Mouse (Mus musculus) forebrain, embryonic 14.5 days (tissue): ENCODE data around the gene Pcif1. TPM values are rescaled to one million over a fixed set of nuclear protein-coding genes. Genes with fewer than 3 reads are reported as not detected.

ENCODE experiments used
- ATAC-seq: fragments of 200-750 bp; cut with Nextera tagmentation; 2 replicates; pipeline ENCODE4 v1.8.0; 2017; ENCODE audit warnings: mild to moderate bottlenecking, moderate library complexity
- DNase-seq: peaks from one replicate; pipeline ENCODE4 v3.0.0-alpha.2; 2015; ENCODE audit warnings: low spot score
- H3K27ac ChIP-seq: fragments of 300-500 bp; sonication (generic); 2 replicates; pipeline ENCODE4 v1.5.1; 2014; ENCODE audit warnings: low read depth, mild to moderate bottlenecking, control low read depth, low read length, moderate library complexity
- H3K27me3 ChIP-seq: fragments of 300-500 bp; sonication (generic); replicated peaks from 2 replicates; pipeline ENCODE4 v1.6.1; 2014; ENCODE audit warnings: low read length, control low read depth, mixed read lengths; ENCODE audit not compliant: control insufficient read depth, insufficient read depth
- H3K36me3 ChIP-seq: fragments of 300-500 bp; sonication (generic); 2 replicates; pipeline ENCODE4 v1.6.1; 2014; ENCODE audit warnings: low read length, control low read depth; ENCODE audit not compliant: control insufficient read depth, insufficient read depth
- H3K4me1 ChIP-seq: fragments of 300-500 bp; sonication (generic); 2 replicates; pipeline ENCODE4 v1.6.1; 2014; ENCODE audit warnings: antibody characterized with exemption, low read length, control low read depth; ENCODE audit not compliant: control insufficient read depth, insufficient read depth
- H3K4me2 ChIP-seq: fragments of 300-500 bp; sonication (generic); 2 replicates; pipeline ENCODE4 v1.6.1; 2014; ENCODE audit warnings: mild to moderate bottlenecking, control low read depth, low read length
- H3K4me3 ChIP-seq: fragments of 300-500 bp; sonication (generic); 2 replicates; pipeline ENCODE4 v1.5.1; 2014; ENCODE audit warnings: low read depth, low read length, control low read depth
- H3K9ac ChIP-seq: fragments of 300-500 bp; sonication (generic); 2 replicates; pipeline ENCODE4 v1.6.1; 2014; ENCODE audit warnings: mild to moderate bottlenecking, low read length, control low read depth, moderate library complexity
- H3K9me3 ChIP-seq: fragments of 300-500 bp; sonication (generic); replicated peaks from 2 replicates; pipeline ENCODE4 v1.6.1; 2016; ENCODE audit warnings: low read length, control low read depth, mixed read lengths; ENCODE audit not compliant: control insufficient read depth
- WGBS: fragments of 180-500 bp; shearing (Covaris S2); extraction: QIAGEN DNeasy Blood & Tissue Kit; methylation state at CpG from one replicate; pipeline ENCODE4 v1.1.7; 2014; 5-methylcytosine and 5-hydroxymethylcytosine counted together
- polyA plus RNA-seq: library from polyadenylated mRNA; unstranded; fragments of >200 nt; fragmentation: Nextera tagmentation; extraction: Ambion mirVana; gene quantifications from 2 replicates; pipeline ENCODE4 v1.2.1, GENCODE M21; 2014

The Pcif1 gene
- polyA plus RNA-seq, 1 experiment from 2014 or later = 85.1 TPM

DNA sequence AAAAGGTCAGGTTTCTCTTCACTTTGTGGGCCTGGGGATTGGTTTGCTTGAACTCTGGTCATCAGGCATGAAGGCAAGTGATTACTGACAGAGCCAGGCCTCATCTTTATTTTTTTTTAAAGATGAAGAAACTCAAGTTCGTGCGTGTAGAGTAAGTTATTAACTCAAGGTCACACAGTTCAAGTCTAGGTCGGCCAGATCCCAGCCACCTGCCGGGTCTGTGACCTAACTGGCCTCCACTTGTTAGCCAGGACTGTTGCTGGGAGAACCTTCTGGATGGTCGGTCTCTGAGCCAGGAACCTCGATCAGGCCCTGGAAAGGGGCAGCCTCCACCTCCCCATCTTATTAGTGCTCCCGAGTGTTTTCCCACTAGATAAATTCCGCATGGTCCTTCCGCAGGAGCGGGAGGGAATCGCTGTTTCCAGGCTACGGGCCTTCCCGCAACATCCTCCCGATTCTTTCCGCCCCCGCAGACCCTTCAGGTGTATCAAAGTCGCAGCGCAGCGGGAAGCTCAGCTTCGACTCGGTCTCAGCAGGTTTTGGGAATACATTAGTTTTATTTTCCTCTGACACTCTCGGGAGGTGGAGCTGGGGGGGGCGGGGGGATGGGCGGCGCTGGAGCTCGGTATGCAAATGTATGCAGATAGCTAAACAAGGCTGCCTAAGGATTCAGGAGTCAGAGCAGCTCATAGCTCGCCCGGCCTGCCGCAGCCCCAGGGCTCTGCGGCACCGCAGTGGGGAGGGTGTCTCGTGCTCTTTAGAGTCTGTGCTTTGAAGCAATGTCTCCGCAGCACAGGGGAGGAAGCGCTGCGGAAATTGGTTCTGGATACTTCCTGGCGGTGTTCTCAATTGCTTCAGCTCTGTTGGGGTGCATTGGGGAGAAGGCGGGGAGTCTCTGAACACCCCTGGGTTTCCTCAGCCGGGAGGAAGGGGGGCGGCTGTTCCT, 59.3 kb downstream of the Pcif1 start:
- ATAC-seq (peak; percentile 94), DNase-seq (peak; percentile 83)
- Histone ChIP-seq H3K9ac (peak overlapping the region; percentile 44), H3K4me3 (peak overlapping the region; percentile 17), H3K36me3 (no peaks in the 10 kb centered on the region), H3K9me3 (no peaks in the 10 kb centered on the region), H3K4me1 (peaks cover 12% of the 10 kb centered on the region; the same call in 1 of the 2 replicates), H3K27ac (0 out of 2 replicates have a peak overlapping the region, but pooled peaks have one; percentile 10), H3K27me3 (peaks cover 4% of the 10 kb centered on the region; the same call in 1 of the 2 replicates), H3K4me2 (peak overlapping the region; percentile 55)
- WGBS = 4% methylated on average over 39 of the region's 39 CpGs

DNA sequence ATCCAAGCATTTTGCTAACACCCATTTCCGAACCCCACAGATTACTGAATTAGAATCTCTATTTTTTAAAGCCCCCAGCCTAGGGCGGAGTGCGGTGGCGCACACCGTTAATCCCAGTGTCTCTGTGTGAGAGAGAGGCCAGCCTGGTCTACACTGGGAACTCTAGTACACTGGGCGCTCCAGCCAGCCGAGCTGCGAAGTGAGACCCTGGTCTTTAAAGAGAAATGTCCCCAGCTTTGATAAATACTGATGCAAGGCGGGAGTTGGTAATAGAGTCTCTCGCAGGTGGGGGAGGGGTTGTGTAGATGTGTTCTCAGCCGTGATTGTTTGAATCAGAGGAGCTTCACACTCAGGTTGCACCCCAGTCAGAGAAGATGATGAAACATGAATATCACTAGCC, 60.0 kb downstream of the Pcif1 start:
- peak; percentile 45 for DNase-seq
- peaks cover 4% of the 10 kb centered on the region; the same call in 1 of the 2 replicates for H3K27me3 ChIP-seq
- 2% methylated on average over 11 of the region's 11 CpGs for WGBS

DNA sequence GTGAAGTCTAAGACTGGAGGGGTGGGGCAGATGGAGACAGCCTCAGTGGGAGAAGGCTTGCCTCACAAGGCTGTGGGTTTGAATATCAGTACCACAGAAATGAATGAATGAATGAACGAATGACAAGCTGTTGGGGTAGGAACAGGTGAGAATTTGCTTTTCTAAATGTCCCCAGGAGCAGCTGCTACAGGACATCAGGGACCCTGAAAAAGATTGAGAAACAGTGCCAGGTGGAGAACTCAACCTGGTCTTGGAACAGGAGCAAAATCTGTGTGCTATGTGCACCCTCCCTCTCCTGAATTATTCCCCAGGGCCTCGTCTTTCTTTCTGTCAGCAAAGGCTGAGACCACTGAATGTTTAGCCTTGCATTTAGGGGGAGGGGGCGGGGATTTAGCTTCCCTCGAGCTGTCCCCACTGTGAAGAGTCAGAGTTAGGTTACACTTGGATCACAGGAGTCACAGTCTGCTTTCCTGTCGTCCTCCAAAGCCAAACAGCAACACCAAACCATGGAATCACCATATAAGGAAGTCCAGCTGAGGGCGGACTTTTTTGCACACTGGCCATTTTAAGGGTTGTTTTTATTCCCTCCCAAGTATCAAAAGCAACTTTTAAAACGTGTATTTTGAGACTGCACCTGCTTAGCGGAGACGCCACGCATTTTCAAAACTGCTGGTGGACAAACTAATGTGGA, 61.2 kb downstream of the Pcif1 start, which contains the start of gene Mmp9:
Gene Mmp9 (plus strand): TSS at position 641 of the 691 bp plus-strand sequence.
- WGBS = 30% methylated on average over 10 of the region's 10 CpGs
- Histone ChIP-seq H3K4me3 (no peak within 1 kb of the TSS), H3K27ac (no peak within 1 kb of the TSS; the same call in 1 of the 2 replicates), H3K27me3 (peaks cover 4% of the 10 kb centered on the region; the same call in 1 of the 2 replicates), H3K9ac (peak within 1 kb of the TSS; percentile 44), H3K4me1 (peaks cover 12% of the 10 kb centered on the region; the same call in 1 of the 2 replicates), H3K9me3 (no peaks in the 10 kb centered on the region), H3K4me2 (no peak within 1 kb of the TSS), H3K36me3 (no peaks in the 10 kb centered on the region)
- DNase-seq (no peak), ATAC-seq (no peak)

More for the DNA sequence above, 60.0 kb downstream of the Pcif1 start:
- Histone ChIP-seq H3K4me1 (peaks cover 12% of the 10 kb centered on the region; the same call in 1 of the 2 replicates), H3K36me3 (no peaks in the 10 kb centered on the region), H3K4me2 (peak overlapping the region; percentile 55), H3K4me3 (peak overlapping the region; percentile 17), H3K9ac (peak overlapping the region; percentile 44), H3K27ac (peak overlapping the region; percentile 10; the same call in 1 of the 2 replicates), H3K9me3 (no peaks in the 10 kb centered on the region)
- peak; percentile 53 for ATAC-seq

DNA sequence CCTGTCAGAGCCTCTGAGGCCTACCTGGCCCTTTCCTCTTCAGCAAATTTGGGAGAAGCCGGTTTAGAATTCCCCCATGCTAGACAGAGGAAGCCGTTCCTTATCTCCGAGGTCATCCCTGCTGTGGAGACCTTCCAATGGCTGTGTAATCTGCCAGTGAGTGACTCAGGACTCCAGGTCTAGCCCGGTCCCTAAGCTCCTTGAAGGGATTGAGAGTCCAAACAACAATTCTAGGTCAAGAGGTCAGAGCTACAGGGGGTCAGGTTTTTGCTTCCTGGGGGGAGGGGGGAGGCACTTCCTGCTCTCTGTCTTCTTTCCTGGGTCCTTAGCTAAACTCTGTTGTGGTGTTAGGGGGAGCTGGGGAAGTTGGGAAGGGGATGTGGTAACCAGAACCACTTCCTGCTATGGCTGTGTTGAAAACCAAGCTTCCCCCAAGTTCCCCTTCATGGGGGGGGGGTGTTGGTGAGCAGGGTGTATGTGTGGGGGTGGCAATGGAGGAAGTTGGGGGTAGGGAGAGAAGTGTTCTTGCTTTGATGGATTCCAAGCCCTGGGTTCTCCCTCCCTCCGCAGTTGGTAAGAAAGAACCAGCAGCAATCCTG, 63.7 kb downstream of the Pcif1 start:
- H3K4me2 ChIP-seq = no peak overlapping the region
- H3K27me3 ChIP-seq = peaks cover 16% of the 10 kb centered on the region; the same call in 1 of the 2 replicates
- ATAC-seq = no peak
- no peaks in the 10 kb centered on the region for H3K36me3 ChIP-seq
- 17% methylated on average over 5 of the region's 5 CpGs for WGBS
- peaks cover 12% of the 10 kb centered on the region; the same call in 1 of the 2 replicates for H3K4me1 ChIP-seq
- no peak for DNase-seq
- no peak overlapping the region for H3K9ac ChIP-seq
- no peak overlapping the region for H3K4me3 ChIP-seq
- no peak overlapping the region for H3K27ac ChIP-seq
- no peaks in the 10 kb centered on the region for H3K9me3 ChIP-seq

Other genes starting within 250 kb of the Pcif1 start
- gene Wfdc16, start 240.5 kb upstream of the Pcif1 start, polyA plus RNA-seq = not detected in 2 replicates
- not detected in 2 replicates for gene Wfdc10, start 223.3 kb upstream of the Pcif1 start, polyA plus RNA-seq
- not detected in 2 replicates for gene Wfdc9, start 222.7 kb upstream of the Pcif1 start, polyA plus RNA-seq
- not detected in 2 replicates for gene Wfdc11, start 205.2 kb upstream of the Pcif1 start, polyA plus RNA-seq
- gene Wfdc13, start 194.2 kb upstream of the Pcif1 start, polyA plus RNA-seq = not detected in 2 replicates
- not detected in 2 replicates for gene Spint4, start 180.8 kb upstream of the Pcif1 start, polyA plus RNA-seq
- gene Spint5, start 164.0 kb upstream of the Pcif1 start, polyA plus RNA-seq = not detected in 2 replicates
- gene Wfdc3, start 133.4 kb upstream of the Pcif1 start, polyA plus RNA-seq = 0.35 and 0.77 TPM in 2 replicates
- 62.2 and 64.9 TPM in 2 replicates for gene Dnttip1, start 133.3 kb upstream of the Pcif1 start, polyA plus RNA-seq
- gene Ube2c, start 109.4 kb upstream of the Pcif1 start, polyA plus RNA-seq = 162 and 198 TPM in 2 replicates
- not detected in 2 replicates for gene Tnnc2, start 99.3 kb upstream of the Pcif1 start, polyA plus RNA-seq
- 20.4 and 22.8 TPM in 2 replicates for gene Snx21, start 93.5 kb upstream of the Pcif1 start, polyA plus RNA-seq
- 12.0 and 14.3 TPM in 2 replicates for gene Acot8, start 74.4 kb upstream of the Pcif1 start, polyA plus RNA-seq
- gene Zswim3, start 74.2 kb upstream of the Pcif1 start, polyA plus RNA-seq = 13.0 and 15.0 TPM in 2 replicates
- 19.5 and 23.5 TPM in 2 replicates for gene Zswim1, start 56.6 kb upstream of the Pcif1 start, polyA plus RNA-seq
- gene Spata25, start 50.8 kb upstream of the Pcif1 start, polyA plus RNA-seq = 0.30 TPM in 1 of 2 replicates, not detected in the other
- 79.5 and 84.4 TPM in 2 replicates for gene Ctsa, start 46.4 kb upstream of the Pcif1 start, polyA plus RNA-seq
- gene Neurl2, start 45.8 kb upstream of the Pcif1 start, polyA plus RNA-seq = 3.9 and 5.8 TPM in 2 replicates
- gene Pltp, start 21.6 kb upstream of the Pcif1 start, polyA plus RNA-seq = 58.4 and 80.3 TPM in 2 replicates
- 8.9 and 13.4 TPM in 2 replicates for gene Zfp335, start 32.5 kb downstream of the Pcif1 start, polyA plus RNA-seq
- 12.8 and 15.5 TPM in 2 replicates for gene Mmp9, start 61.5 kb downstream of the Pcif1 start, polyA plus RNA-seq
- gene Slc12a5, start 81.5 kb downstream of the Pcif1 start, polyA plus RNA-seq = 15.1 and 17.7 TPM in 2 replicates
- gene Ncoa5, start 155.6 kb downstream of the Pcif1 start, polyA plus RNA-seq = 69.6 and 95.3 TPM in 2 replicates
- 7.4 and 8.2 TPM in 2 replicates for gene Cd40, start 176.3 kb downstream of the Pcif1 start, polyA plus RNA-seq
- gene 1700025C18Rik, start 211.4 kb downstream of the Pcif1 start, polyA plus RNA-seq = not detected in 2 replicates